Mouse (Mus musculus) heart, embryonic 10.5 days (tissue): ENCODE measurements around the gene Tmem126a. TPM values are rescaled to one million over a fixed set of nuclear protein-coding genes. Genes with fewer than 3 reads are reported as not detected.

Source experiments
- DNase-seq: peaks from one replicate; pipeline ENCODE4 v3.0.0-alpha.2; 2017; ENCODE audit warnings: low spot score
- H3K27ac ChIP-seq: fragments of 300-500 bp; sonication (generic); 2 replicates; pipeline ENCODE4 v1.5.1; 2016; ENCODE audit warnings: mild to moderate bottlenecking
- H3K27me3 ChIP-seq: fragments of 300-500 bp; sonication (generic); 2 replicates; pipeline ENCODE4 v1.6.1; 2016; ENCODE audit warnings: mild to moderate bottlenecking; ENCODE audit not compliant: poor library complexity, insufficient read depth, severe bottlenecking
- H3K36me3 ChIP-seq: fragments of 300-500 bp; sonication (generic); 2 replicates; pipeline ENCODE4 v1.6.1; 2016; ENCODE audit warnings: mild to moderate bottlenecking, moderate library complexity
- H3K4me1 ChIP-seq: fragments of 300-500 bp; sonication (generic); 2 replicates; pipeline ENCODE4 v1.6.1; 2016; ENCODE audit warnings: mild to moderate bottlenecking
- H3K4me3 ChIP-seq: fragments of 300-500 bp; sonication (generic); 2 replicates; pipeline ENCODE4 v1.5.1; 2016; ENCODE audit warnings: mild to moderate bottlenecking, moderate library complexity
- H3K9me3 ChIP-seq: fragments of 300-500 bp; sonication (generic); 2 replicates; pipeline ENCODE4 v1.6.1; 2016; ENCODE audit warnings: mild to moderate bottlenecking, moderate library complexity
- whole genome bisulfite sequencing: fragments of 180-500 bp; shearing (Covaris S2); methylation state at CpG from one replicate; pipeline ENCODE4 v1.1.7; 2016; 5-methylcytosine and 5-hydroxymethylcytosine counted together
- polyA plus RNA-seq: library from polyadenylated mRNA; unstranded; fragments of >200 nt; fragmentation: Nextera tagmentation; extraction: Ambion mirVana; gene quantifications from 2 replicates; pipeline ENCODE4 v1.2.1, GENCODE M21; 2016

The Tmem126a gene
- 125 and 132 TPM in 2 replicates for polyA plus RNA-seq

GRCm38 (mm10) chr7:90456845-90457468, at the start of gene Tmem126a:
Tmem126a (minus strand) TSS chr7:90457229.
- H3K27me3 ChIP-seq, result 0 out of 2 replicates have a peak, but pooled peaks cover 4% of the 10 kb centered on the region
- under 1% methylated on average over 41 of the region's 41 CpGs for whole genome bisulfite sequencing
- peak within 1 kb of the TSS; percentile 94 for H3K27ac ChIP-seq
- H3K36me3 ChIP-seq, result peaks cover 20% of the 10 kb centered on the region; the same call in 1 of the 2 replicates
- peak; percentile 96 for DNase-seq
- H3K4me1 ChIP-seq, result 0 out of 2 replicates have a peak, but pooled peaks cover 7% of the 10 kb centered on the region
- H3K4me3 ChIP-seq, result peak within 1 kb of the TSS; percentile 84
- H3K9me3 ChIP-seq, result no peaks in the 10 kb centered on the region

DNA sequence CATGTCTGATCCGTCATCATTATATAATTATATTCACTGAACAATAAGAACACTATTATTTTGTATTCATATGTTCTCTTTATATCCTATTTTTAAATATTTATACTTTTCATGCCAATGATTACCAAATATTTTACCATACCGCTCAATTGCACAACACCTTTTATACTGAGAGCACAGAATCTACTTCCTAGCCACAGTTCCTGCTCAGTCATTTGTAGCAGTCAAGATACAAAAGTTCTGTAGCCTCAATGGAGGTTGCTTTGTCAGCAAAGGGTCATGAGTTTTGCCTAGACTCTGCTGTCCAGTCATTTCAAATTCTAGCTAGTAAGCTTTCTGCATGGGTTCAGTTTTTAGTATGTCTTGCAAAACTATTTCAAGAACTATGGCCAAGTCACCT, 25.6 kb upstream of the Tmem126a start:
- no peaks in the 10 kb centered on the region for H3K36me3 ChIP-seq
- H3K27me3 ChIP-seq, result no peaks in the 10 kb centered on the region
- H3K9me3 ChIP-seq, result no peaks in the 10 kb centered on the region
- DNase-seq, result no peak
- WGBS, result 82% methylated on average over 2 of the region's 2 CpGs
- no peaks in the 10 kb centered on the region for H3K4me1 ChIP-seq
- H3K4me3 ChIP-seq, result no peak overlapping the region
- no peak overlapping the region for H3K27ac ChIP-seq

DNA sequence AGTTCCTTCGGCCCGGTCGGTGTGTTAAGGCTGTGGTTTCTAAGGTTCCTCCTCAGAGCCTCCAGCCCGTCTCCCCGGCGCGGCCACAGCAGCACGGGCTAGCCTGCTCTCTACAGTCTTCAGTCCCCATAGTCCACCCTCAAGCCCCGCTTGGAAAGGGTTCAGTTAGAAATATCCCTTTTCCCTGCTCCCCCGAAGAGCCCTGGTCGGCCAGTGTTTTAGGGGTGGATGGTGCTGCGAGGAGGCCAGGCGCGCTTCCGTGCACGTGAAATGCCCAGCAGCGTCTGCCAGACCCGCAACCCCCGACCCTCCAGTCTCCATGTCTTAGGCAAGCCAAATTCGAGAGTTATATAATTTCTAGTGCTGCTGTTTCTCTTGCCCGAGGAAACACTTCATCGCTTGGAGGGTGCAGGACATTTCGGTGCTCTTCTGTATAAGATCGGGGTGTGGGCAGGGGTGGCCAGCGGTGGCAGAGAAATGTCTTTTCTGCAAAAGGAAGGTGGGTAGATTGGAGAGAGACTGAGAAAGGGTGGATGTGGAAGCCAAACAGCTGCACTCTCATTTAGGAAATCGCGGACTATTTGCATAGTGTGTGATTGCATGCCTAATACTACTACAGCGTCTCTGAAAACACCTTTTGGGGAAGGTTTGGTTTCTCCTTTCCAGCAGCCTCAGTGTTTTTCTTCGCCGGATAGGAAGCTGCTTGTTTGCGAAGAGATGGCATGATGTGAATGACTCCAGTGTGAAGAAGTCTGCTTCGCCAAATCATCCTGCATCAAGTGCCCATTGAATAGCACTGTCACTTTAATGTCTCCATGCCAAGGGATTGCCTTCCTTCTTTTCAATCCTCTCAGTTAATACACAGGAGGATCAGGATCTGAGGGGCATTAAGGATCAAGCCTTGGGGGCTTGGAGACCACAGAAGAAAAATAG, 19.6 kb upstream of the Tmem126a start, which contains the start of gene Dlg2:
Gene Dlg2, plus strand, starts transcription at position 360 of the 933 bp plus-strand sequence.
- Histone ChIP-seq H3K27me3 (no peaks in the 10 kb centered on the region), H3K27ac (peak within 1 kb of the TSS; percentile 91), H3K4me1 (0 out of 2 replicates have a peak, but pooled peaks cover 5% of the 10 kb centered on the region), H3K4me3 (peak within 1 kb of the TSS; percentile 65), H3K9me3 (no peaks in the 10 kb centered on the region), H3K36me3 (no peaks in the 10 kb centered on the region)
- DNase-seq, result no peak
- under 1% methylated on average over 32 of the region's 32 CpGs for WGBS

DNA sequence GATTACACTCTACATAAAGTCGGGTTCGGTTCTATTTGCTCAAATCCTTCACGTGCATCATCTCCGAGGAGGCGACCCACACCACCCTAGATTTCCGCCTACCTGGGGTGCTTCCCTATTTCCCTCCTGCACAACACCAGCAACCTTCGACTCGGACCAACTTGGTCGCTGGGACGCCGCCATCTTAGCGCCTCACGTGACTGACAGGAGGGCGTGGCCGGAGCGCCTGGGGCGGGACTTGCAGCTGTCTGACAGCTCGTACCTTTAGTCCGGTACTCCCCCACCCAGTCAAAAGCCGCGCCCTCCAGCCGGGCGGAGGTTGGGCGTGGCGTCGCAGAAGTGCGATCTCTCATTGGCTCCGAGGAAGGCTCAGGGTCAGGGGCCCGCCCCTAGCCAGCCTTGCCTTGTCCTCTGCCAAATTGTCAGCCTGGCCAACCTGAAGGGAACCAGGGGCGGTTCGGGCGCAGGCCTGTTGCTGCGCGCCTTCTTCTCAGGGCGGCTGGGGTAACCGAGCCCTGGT, 18.8 kb upstream of the Tmem126a start, which contains the start of gene Tmem126b:
Gene Tmem126b, minus strand, starts transcription at position 209 of the 520 bp plus-strand sequence.
- no peaks in the 10 kb centered on the region for H3K9me3 ChIP-seq
- H3K4me1 ChIP-seq, result 0 out of 2 replicates have a peak, but pooled peaks cover 5% of the 10 kb centered on the region
- peak within 1 kb of the TSS; percentile 65 for H3K4me3 ChIP-seq
- no peaks in the 10 kb centered on the region for H3K27me3 ChIP-seq
- H3K36me3 ChIP-seq, result 0 out of 2 replicates have a peak, but pooled peaks cover 2% of the 10 kb centered on the region
- H3K27ac ChIP-seq, result peak within 1 kb of the TSS; percentile 91
- peak; percentile 99 for DNase-seq
- WGBS, result under 1% methylated on average over 36 of the region's 36 CpGs

DNA sequence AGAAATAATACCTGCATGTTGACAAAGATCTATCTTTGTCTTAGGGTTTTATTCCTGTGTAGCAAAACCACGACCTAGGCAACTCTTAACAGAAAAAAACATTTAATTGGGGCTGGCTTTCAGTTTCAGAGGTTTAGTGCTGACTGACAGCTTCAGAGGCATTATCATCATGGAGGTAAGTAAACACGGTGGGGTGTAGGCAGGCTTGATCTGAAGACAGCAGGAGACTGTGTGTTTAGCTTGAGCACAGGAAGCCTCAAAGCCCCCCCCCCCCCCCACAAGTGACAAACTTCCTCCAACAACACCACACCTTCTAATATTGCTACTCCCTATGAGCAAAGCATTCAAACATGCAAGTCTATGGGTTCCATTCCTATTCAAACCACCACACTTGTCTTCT, 16.5 kb upstream of the Tmem126a start:
- Histone ChIP-seq H3K4me3 (no peak overlapping the region), H3K27ac (no peak overlapping the region), H3K4me1 (0 out of 2 replicates have a peak, but pooled peaks cover 5% of the 10 kb centered on the region), H3K9me3 (no peaks in the 10 kb centered on the region), H3K27me3 (no peaks in the 10 kb centered on the region), H3K36me3 (peaks cover 20% of the 10 kb centered on the region)
- no peak for DNase-seq
- 44% methylated on average over 2 of the region's 2 CpGs for WGBS

DNA sequence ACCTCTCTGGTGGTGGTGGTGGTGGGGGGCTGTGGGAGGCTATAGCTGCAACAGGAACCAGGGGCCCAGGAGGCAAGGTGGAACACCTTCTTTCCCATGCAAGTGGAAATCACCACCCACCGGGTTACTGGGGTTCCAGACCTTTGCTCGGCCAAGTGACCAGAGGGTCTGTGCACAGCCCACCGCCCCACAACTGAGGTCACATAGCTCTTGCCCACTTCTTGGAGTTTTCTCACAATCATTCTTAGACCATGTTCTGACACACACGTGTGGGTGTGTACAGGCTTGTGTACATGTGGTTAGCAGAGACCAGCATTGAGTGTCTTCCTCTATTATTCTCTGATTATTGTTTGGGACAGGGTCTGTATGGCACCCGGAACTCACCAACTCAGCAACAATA, 4.4 kb upstream of the Tmem126a start:
- Histone ChIP-seq H3K4me3 (no peak overlapping the region), H3K4me1 (no peaks in the 10 kb centered on the region), H3K36me3 (no peaks in the 10 kb centered on the region), H3K27ac (no peak overlapping the region), H3K9me3 (no peaks in the 10 kb centered on the region), H3K27me3 (0 out of 2 replicates have a peak, but pooled peaks cover 4% of the 10 kb centered on the region)
- 83% methylated on average over 5 of the region's 5 CpGs for WGBS
- DNase-seq, result no peak

DNA sequence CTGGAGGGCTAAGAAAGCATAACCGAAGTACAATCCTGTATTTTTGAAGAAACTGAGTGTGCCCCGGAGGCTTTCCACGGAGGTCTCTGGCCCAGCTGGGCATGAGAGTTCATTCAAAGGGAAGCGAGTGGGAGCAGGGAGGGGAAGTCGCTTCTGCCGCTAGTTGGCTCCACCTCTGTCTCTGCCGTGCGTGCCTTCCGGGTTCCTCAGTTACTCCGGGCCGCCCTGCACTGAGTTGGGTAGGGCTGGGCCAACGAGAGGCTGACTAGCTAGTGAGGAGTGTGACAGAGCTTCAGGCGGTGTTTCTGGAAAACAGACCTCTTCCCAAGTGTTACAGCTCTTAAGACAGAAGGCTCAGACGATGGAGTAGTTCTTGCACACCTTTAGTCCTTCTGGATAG, 3.9 kb upstream of the Tmem126a start:
- Histone ChIP-seq H3K4me3 (no peak overlapping the region; the same call in 1 of the 2 replicates), H3K36me3 (no peaks in the 10 kb centered on the region), H3K27me3 (0 out of 2 replicates have a peak, but pooled peaks cover 4% of the 10 kb centered on the region), H3K27ac (no peak overlapping the region), H3K9me3 (no peaks in the 10 kb centered on the region), H3K4me1 (0 out of 2 replicates have a peak, but pooled peaks cover 4% of the 10 kb centered on the region)
- peak; percentile 77 for DNase-seq
- 19% methylated on average over 14 of the region's 14 CpGs for WGBS

GRCm38 (mm10) chr7:90460330-90460729, 3.3 kb upstream of the Tmem126a start:
- 38% methylated on average over 10 of the region's 10 CpGs for WGBS

DNA sequence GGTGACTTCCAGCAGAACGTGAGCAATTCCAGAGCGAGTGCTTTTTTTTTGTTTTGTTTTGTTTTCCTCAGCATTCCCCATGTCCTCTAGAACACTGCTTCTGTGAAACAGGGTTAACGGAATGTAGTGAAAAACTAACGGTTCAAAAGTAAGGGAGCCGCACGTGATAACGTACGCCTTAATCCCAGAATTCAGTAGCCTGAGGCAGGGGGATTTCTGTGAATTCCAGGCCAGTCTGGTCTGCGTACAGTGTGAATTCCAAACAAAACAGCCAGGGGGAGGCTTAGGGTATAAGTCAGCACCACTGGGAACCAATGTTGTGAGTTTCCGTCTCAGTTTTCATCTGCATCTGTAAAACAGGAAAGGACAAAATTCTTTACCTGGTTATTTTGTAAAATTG, 488 bp upstream of the Tmem126a start:
- H3K27ac ChIP-seq, result peak overlapping the region; percentile 94
- H3K9me3 ChIP-seq, result no peaks in the 10 kb centered on the region
- 14% methylated on average over 10 of the region's 10 CpGs for WGBS
- H3K4me1 ChIP-seq, result 0 out of 2 replicates have a peak, but pooled peaks cover 7% of the 10 kb centered on the region
- peak; percentile 76 for DNase-seq
- peaks cover 16% of the 10 kb centered on the region; the same call in 1 of the 2 replicates for H3K36me3 ChIP-seq
- peak overlapping the region; percentile 84 for H3K4me3 ChIP-seq
- H3K27me3 ChIP-seq, result 0 out of 2 replicates have a peak, but pooled peaks cover 4% of the 10 kb centered on the region

More at GRCm38 (mm10) chr7:90460330-90460729, 3.3 kb upstream of the Tmem126a start:
- Histone ChIP-seq H3K9me3 (no peaks in the 10 kb centered on the region), H3K36me3 (no peaks in the 10 kb centered on the region), H3K4me1 (0 out of 2 replicates have a peak, but pooled peaks cover 7% of the 10 kb centered on the region), H3K27me3 (0 out of 2 replicates have a peak, but pooled peaks cover 4% of the 10 kb centered on the region), H3K27ac (no peak overlapping the region), H3K4me3 (no peak overlapping the region)
- no peak for DNase-seq

GRCm38 (mm10) chr7:90456149-90456844, 732 bp downstream of the Tmem126a start:
- H3K4me1 ChIP-seq, result 0 out of 2 replicates have a peak, but pooled peaks cover 7% of the 10 kb centered on the region

DNA sequence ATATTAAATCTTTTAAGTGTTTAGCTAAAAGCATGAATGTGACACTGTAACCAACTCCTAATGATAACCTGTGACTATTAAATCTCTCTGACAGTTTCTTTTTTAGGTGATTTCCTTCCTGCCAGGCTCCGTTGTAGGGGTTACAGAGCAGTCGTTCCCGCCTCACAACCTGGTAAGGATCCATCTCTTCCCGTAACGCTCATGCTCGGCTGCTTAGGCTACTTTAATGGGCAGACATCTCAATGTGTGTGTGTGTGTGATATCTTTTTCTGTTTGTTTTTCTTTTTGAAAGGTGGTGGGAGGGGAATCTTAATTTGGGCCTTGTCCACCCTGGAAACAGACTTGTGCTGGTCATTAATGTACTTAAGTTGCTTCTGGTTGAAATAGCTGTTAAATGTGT, 12.8 kb downstream of the Tmem126a start:
- Histone ChIP-seq H3K27ac (peak overlapping the region; percentile 100), H3K27me3 (no peaks in the 10 kb centered on the region), H3K9me3 (no peaks in the 10 kb centered on the region), H3K4me1 (no peaks in the 10 kb centered on the region), H3K36me3 (peaks cover 17% of the 10 kb centered on the region), H3K4me3 (peak overlapping the region; percentile 97)
- no peak for DNase-seq
- 1% methylated on average over 6 of the region's 6 CpGs for WGBS

More at GRCm38 (mm10) chr7:90456149-90456844, 732 bp downstream of the Tmem126a start:
- DNase-seq, result no peak
- Histone ChIP-seq H3K9me3 (no peaks in the 10 kb centered on the region), H3K27ac (peak overlapping the region; percentile 94; the same call in 1 of the 2 replicates), H3K27me3 (0 out of 2 replicates have a peak, but pooled peaks cover 4% of the 10 kb centered on the region), H3K4me3 (peak overlapping the region; percentile 84), H3K36me3 (peaks cover 26% of the 10 kb centered on the region; the same call in 1 of the 2 replicates)
- WGBS, result 34% methylated on average over 7 of the region's 7 CpGs
